Mouse (Mus musculus) 416B (cell line): Measurements from ENCODE around the gene Gm15093.
"Not testable (repeated sequence)": the region's sequence is repeated elsewhere in the genome, so short reads cannot be mapped to it uniquely, and the experiment has no call there.

Experiments
- DNase-seq: peaks from one replicate; pipeline ENCODE4 v3.0.0; 2011; ENCODE audit warnings: low read depth

Gene Gm15093

GRCm38 (mm10) chrX:149272077-149272476, at the start of gene Gm15093:
TSS of gene Gm15093 (plus strand) at chrX:149272377.
- DNase-seq, result not testable (repeated sequence)
